Mouse (Mus musculus): ENCODE data around the gene Ulk1. TPM values are rescaled to one million over a fixed set of nuclear protein-coding genes. Genes with fewer than 3 reads are reported as not detected.

Ulk1 gene
- polyA plus RNA-seq (2014; fragmentation: Illumina TruSeq; extraction: RNeasy Lipid Tissue Mini Kit (QIAGEN cat#74804); ENCODE audit: low read depth, low replicate concordance), result 7.1 TPM

DNA sequence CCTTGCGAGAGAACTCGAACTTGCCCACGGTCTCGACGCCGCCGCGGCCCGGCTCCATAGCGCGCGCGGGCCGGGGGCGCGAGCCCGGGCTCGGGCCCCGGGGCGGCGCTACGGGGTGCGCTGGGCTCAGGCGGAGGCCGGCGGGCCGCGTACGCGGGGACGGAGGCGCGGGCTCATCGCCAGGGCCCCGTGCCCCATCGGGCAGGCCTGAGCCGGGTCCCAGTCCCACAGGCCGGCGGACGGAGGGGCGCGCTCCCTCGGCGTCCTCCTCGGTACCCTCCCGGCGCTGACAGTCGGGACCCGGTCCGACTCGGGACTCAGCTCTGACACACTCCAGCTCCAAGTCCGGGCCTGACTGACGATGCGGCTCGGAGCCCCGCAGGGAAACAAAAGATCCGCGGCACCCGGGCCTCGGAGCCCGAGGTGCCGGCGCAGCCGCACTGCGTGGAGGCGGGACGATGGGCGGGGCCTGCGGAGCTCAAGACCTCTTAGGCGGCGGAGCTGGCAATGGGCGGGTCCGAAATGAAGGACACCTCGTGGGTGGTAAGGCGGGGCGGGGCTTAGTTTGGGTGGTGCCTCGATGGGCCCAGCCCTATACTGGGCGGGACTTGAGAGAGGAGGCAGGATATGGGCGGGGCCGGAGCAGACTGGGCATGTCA, at the start of gene Ulk1:
Gene Ulk1, minus strand, starts transcription at position 431 of the 659 bp plus-strand sequence.

DNA sequence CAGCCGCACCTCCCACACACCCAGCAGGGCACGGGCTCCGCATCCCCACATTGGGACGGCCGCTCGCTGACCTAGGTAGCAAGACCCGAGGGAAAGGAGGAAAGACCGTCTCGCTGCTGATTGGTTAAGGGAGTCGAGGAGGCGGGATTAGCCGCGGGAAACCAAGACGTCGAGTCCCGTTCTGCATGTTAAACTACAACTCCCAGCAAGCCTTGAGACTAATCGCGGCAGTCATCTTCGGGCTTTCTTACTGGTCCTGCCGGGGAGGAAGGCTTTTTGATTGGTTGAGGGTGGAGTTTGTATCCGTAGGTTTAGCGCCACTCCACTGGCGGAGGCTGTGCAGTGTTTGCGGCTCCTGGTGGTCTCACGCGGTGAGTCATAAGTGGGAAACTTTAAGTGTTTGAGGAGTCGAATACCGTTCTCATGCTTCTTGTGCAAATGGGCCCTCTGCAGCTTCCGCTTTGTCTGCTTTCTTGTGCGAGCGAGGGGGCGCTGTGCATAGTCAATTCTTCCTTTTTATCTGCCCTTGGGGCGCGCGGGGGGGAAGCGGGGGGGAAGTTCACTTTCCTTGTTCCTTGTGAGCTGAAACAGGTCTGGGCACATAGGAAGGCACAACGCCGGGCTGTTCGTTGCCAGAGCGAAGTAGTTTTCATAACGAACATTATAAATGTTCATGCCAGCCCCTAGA, 29.9 kb upstream of the Ulk1 start, which contains the start of the genes Hscb and Chek2:
Gene Hscb, minus strand, starts transcription at position 100 of the 688 bp plus-strand sequence.
Gene Chek2, plus strand, starts transcription at position 302 of the 688 bp plus-strand sequence.

GRCm38 (mm10) chr5:110779998-110780760, 29.7 kb downstream of the Ulk1 start, which contains the start of gene Pus1:
Gene Pus1 (minus strand): TSS chr5:110780659.

GRCm38 (mm10) chr5:110770448-110771158, 39.3 kb downstream of the Ulk1 start, which contains the start of gene Ep400:
Gene Ep400 (minus strand): TSS chr5:110770717.

Other genes starting within 250 kb of the Ulk1 start
- 1.3 TPM for gene Noc4l, start 156.7 kb downstream of the Ulk1 start, polyA plus RNA-seq (2014; fragmentation: Illumina TruSeq; extraction: RNeasy Lipid Tissue Mini Kit (QIAGEN cat#74804); ENCODE audit: low read depth, low replicate concordance)
- 2.1 TPM for gene Ddx51, start 156.6 kb downstream of the Ulk1 start, polyA plus RNA-seq (2014; fragmentation: Illumina TruSeq; extraction: RNeasy Lipid Tissue Mini Kit (QIAGEN cat#74804); ENCODE audit: low read depth, low replicate concordance)
- gene Ep400, start 39.4 kb downstream of the Ulk1 start, polyA plus RNA-seq (2014; fragmentation: Illumina TruSeq; extraction: RNeasy Lipid Tissue Mini Kit (QIAGEN cat#74804); ENCODE audit: low read depth, low replicate concordance), result 5.4 TPM
- 0.34 TPM for gene Pus1, start 29.4 kb downstream of the Ulk1 start, polyA plus RNA-seq (2014; fragmentation: Illumina TruSeq; extraction: RNeasy Lipid Tissue Mini Kit (QIAGEN cat#74804); ENCODE audit: low read depth, low replicate concordance)
- 9.6 TPM for gene Hscb, start 29.7 kb upstream of the Ulk1 start, polyA plus RNA-seq (2014; fragmentation: Illumina TruSeq; extraction: RNeasy Lipid Tissue Mini Kit (QIAGEN cat#74804); ENCODE audit: low read depth, low replicate concordance)
- gene Chek2, start 29.9 kb upstream of the Ulk1 start, polyA plus RNA-seq (2014; fragmentation: Illumina TruSeq; extraction: RNeasy Lipid Tissue Mini Kit (QIAGEN cat#74804); ENCODE audit: low read depth, low replicate concordance), result 2.8 TPM
- 0.21 TPM for gene Ttc28, start 69.7 kb upstream of the Ulk1 start, polyA plus RNA-seq (2014; fragmentation: Illumina TruSeq; extraction: RNeasy Lipid Tissue Mini Kit (QIAGEN cat#74804); ENCODE audit: low read depth, low replicate concordance)